Mouse (Mus musculus): ENCODE measurements around the gene Magi2.

DNA sequence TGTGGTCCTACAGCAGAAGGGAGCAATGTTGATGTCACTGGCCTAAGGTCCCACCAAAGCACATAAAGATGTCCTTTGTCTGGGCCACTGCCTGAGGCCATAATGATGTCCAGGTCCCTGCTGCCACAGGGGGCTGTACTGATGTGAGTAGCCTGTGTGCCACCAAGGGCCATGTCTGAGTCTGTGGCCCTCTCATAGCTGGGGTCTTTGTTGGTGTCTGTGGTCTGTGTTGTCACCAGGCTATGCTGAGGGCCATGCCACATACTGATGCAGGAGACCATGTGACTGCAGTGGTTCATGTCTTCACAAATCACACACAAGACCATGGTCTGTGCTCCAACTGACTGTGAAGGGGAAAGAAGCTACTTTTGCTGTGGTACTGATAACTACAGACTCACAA lies 1015.7 kb downstream of the Magi2 start:
- TF ChIP-seq POLR2A (IDR thresholded peaks at IDR 0.05; ENCODE audit: control insufficient read depth, extremely low read depth, insufficient read depth, low read length, poor library complexity): no peak
- TF ChIP-seq CTCF (IDR thresholded peaks at IDR 0.05; ENCODE audit: borderline replicate concordance, control insufficient read depth, extremely low read depth, insufficient read depth, low read length, poor library complexity): no peak

Data from thymus, adult 2 months (tissue).